Mouse (Mus musculus): ENCODE measurements around the gene Cyp1a2. TPM values are rescaled to one million over a fixed set of nuclear protein-coding genes. Genes with fewer than 3 reads are reported as not detected.

The Cyp1a2 gene
- polyA plus RNA-seq, 1 experiment from 2014 or later: not detected

DNA sequence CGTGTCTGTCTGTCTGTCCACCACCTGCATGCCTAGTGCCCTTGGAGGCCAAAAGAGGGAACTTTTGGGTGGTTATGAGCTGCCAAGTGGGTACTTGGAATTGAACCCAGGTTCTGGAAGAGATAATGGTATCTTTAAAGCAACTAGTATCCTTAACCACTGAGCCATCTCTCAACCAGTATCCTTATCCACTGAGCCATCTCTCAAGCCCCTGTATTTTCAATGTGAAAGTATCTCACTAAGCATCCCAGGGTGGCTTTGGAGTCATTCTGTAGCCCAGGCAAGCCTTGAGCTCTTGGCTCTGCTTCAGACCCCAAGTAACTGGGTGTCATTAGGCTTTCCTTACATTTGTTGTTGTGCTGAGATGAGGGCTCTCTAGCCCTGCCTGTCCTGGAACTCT, 28.5 kb downstream of the Cyp1a2 start:
- WGBS: 89% methylated on average over 1 of the region's 1 CpGs
- no peak overlapping the region for H3K9ac ChIP-seq (ENCODE audit: low read depth, low read length)
- H3K36me3 ChIP-seq (ENCODE audit: control insufficient read depth, insufficient read depth, low read length): no peaks in the 10 kb centered on the region
- no peak overlapping the region for H3K4me3 ChIP-seq (ENCODE audit: low read length)
- no peaks in the 10 kb centered on the region for H3K4me1 ChIP-seq (ENCODE audit: control insufficient read depth, insufficient read depth, low read length)
- H3K9me3 ChIP-seq (ENCODE audit: control insufficient read depth, low read length): no peaks in the 10 kb centered on the region
- no peak overlapping the region for H3K4me2 ChIP-seq (replicated peaks; ENCODE audit: low read depth, low read length)
- no peak for ATAC-seq (ENCODE audit: low FRiP score, low TSS enrichment)
- H3K27me3 ChIP-seq (ENCODE audit: control insufficient read depth, insufficient read depth, low read length): no peaks in the 10 kb centered on the region
- no peak overlapping the region for H3K27ac ChIP-seq (ENCODE audit: low read depth, low read length)

DNA sequence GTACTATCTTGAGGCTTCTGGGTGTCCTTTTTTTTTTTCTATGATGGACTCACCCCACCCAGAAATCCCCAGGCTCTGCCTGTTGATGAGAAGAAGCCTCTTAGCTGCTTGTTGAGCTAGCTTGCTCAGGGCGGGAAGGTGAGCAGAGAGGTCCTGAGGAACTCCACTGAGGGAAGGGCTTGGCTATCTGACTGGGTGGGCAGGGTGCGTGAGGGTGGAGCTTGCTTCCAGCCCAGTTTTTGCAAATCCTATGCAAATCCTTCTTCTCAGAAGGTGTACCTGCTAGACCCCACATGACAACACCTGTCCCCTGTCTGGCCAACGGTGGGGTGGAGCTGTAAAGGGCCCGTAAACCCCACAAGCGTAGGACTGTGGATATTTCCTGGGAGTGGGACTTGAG, 30.2 kb downstream of the Cyp1a2 start, which contains the start of gene Csk:
Gene Csk, minus strand, starts transcription at position 349 of the 400 bp plus-strand sequence.
- H3K9ac ChIP-seq (ENCODE audit: low read depth, low read length): no peak within 1 kb of the TSS
- H3K27ac ChIP-seq (ENCODE audit: low read depth, low read length): no peak within 1 kb of the TSS

DNA sequence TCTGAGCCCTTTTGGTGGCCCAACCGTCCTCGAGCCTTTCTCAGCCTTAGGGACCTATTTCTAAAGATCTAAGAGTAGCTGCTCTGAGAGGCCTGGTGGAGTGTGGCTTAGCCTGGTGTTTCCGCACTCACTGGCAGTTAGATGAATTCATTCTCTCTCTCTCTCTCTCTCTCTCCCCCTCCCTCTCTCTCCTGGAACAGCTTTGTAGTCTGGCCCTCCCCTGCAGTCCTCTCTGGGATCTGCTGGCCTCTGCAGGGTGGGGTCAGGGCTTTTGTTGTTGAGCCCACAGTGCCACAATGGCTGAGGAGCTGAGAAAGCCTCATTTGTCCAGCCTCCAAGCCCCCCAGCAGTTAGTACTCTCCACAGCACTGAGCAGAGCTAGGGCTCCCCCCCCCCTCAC, 30.6 kb downstream of the Cyp1a2 start:
- H3K4me2 ChIP-seq (replicated peaks; ENCODE audit: low read depth, low read length): no peak overlapping the region

More for the DNA sequence above, 30.2 kb downstream of the Cyp1a2 start, which contains the start of gene Csk:
- Histone ChIP-seq H3K36me3 (ENCODE audit: control insufficient read depth, insufficient read depth, low read length) (no peaks in the 10 kb centered on the region), H3K9me3 (ENCODE audit: control insufficient read depth, low read length) (no peaks in the 10 kb centered on the region), H3K4me2 (replicated peaks; ENCODE audit: low read depth, low read length) (no peak within 1 kb of the TSS), H3K4me1 (ENCODE audit: control insufficient read depth, insufficient read depth, low read length) (no peaks in the 10 kb centered on the region), H3K27me3 (ENCODE audit: control insufficient read depth, insufficient read depth, low read length) (no peaks in the 10 kb centered on the region), H3K4me3 (ENCODE audit: low read length) (no peak within 1 kb of the TSS)
- 63% methylated on average over 5 of the region's 5 CpGs for WGBS
- no peak for ATAC-seq (ENCODE audit: low FRiP score, low TSS enrichment)

DNA sequence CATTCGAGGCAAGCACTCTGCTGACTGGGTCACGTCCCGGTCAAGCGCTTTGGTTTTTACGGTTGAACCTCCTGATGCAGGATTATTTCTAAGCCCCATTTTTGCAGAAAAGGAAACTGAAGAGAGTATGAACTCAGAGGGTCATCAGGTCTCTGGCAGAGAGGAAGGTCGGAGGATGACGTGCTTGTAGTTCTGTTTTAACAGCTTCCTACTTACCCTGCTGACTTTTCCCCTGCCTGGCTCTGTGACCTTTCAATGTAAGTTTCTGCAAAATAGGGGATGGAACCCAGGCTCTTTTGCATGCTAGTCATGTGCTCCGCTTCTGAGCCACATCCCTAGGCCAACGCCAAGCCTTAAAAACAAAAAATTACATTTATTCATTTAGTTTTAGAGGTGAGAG, 31.2 kb downstream of the Cyp1a2 start:
- Histone ChIP-seq H3K4me1 (ENCODE audit: control insufficient read depth, insufficient read depth, low read length) (no peaks in the 10 kb centered on the region), H3K36me3 (ENCODE audit: control insufficient read depth, insufficient read depth, low read length) (no peaks in the 10 kb centered on the region), H3K9ac (ENCODE audit: low read depth, low read length) (no peak overlapping the region), H3K27ac (ENCODE audit: low read depth, low read length) (no peak overlapping the region), H3K9me3 (ENCODE audit: control insufficient read depth, low read length) (no peaks in the 10 kb centered on the region), H3K27me3 (ENCODE audit: control insufficient read depth, insufficient read depth, low read length) (no peaks in the 10 kb centered on the region), H3K4me2 (replicated peaks; ENCODE audit: low read depth, low read length) (no peak overlapping the region), H3K4me3 (ENCODE audit: low read length) (no peak overlapping the region)
- ATAC-seq (ENCODE audit: low FRiP score, low TSS enrichment): no peak
- WGBS: 72% methylated on average over 9 of the region's 9 CpGs

More for the DNA sequence above, 30.6 kb downstream of the Cyp1a2 start:
- Histone ChIP-seq H3K36me3 (ENCODE audit: control insufficient read depth, insufficient read depth, low read length) (no peaks in the 10 kb centered on the region), H3K27ac (ENCODE audit: low read depth, low read length) (no peak overlapping the region), H3K9ac (ENCODE audit: low read depth, low read length) (no peak overlapping the region), H3K4me1 (ENCODE audit: control insufficient read depth, insufficient read depth, low read length) (no peaks in the 10 kb centered on the region), H3K9me3 (ENCODE audit: control insufficient read depth, low read length) (no peaks in the 10 kb centered on the region), H3K27me3 (ENCODE audit: control insufficient read depth, insufficient read depth, low read length) (no peaks in the 10 kb centered on the region), H3K4me3 (ENCODE audit: low read length) (no peak overlapping the region)
- WGBS: 45% methylated on average over 3 of the region's 3 CpGs
- no peak for ATAC-seq (ENCODE audit: low FRiP score, low TSS enrichment)

DNA sequence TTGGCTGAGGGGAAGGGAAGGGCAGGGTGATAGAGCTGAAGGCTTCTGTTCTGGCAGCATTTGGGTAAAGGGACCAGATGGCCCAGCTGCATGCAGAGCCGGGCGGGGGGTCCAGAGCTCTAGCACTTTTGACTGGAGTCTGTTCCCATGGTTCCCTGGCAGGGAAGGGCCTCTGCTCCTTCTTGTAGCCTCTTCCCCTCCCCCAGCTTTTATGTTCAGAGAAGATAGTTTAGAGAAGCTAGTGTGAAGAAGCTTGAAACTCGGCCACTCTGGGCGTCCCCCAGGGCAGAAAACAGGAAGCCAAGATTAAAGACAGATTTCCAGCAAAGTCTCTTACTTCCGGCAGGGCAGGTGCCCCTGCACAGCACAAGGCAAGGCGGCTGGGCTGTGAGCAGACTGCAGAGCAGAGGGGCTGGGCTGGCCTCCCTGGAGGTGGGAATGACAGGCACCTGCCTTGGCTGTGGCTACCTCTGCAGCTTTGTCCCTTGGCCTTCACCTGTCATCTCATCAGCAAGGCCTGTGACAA, 32.7 kb downstream of the Cyp1a2 start:
- WGBS: 24% methylated on average over 6 of the region's 6 CpGs
- no peak overlapping the region for H3K4me3 ChIP-seq (ENCODE audit: low read length)
- no peak overlapping the region for H3K9ac ChIP-seq (ENCODE audit: low read depth, low read length)
- no peak overlapping the region for H3K4me2 ChIP-seq (replicated peaks; ENCODE audit: low read depth, low read length)
- H3K36me3 ChIP-seq (ENCODE audit: control insufficient read depth, insufficient read depth, low read length): no peaks in the 10 kb centered on the region
- H3K27me3 ChIP-seq (ENCODE audit: control insufficient read depth, insufficient read depth, low read length): no peaks in the 10 kb centered on the region
- H3K27ac ChIP-seq (ENCODE audit: low read depth, low read length): no peak overlapping the region
- ATAC-seq (ENCODE audit: low FRiP score, low TSS enrichment): no peak
- no peaks in the 10 kb centered on the region for H3K4me1 ChIP-seq (ENCODE audit: control insufficient read depth, insufficient read depth, low read length)
- H3K9me3 ChIP-seq (ENCODE audit: control insufficient read depth, low read length): no peaks in the 10 kb centered on the region

DNA sequence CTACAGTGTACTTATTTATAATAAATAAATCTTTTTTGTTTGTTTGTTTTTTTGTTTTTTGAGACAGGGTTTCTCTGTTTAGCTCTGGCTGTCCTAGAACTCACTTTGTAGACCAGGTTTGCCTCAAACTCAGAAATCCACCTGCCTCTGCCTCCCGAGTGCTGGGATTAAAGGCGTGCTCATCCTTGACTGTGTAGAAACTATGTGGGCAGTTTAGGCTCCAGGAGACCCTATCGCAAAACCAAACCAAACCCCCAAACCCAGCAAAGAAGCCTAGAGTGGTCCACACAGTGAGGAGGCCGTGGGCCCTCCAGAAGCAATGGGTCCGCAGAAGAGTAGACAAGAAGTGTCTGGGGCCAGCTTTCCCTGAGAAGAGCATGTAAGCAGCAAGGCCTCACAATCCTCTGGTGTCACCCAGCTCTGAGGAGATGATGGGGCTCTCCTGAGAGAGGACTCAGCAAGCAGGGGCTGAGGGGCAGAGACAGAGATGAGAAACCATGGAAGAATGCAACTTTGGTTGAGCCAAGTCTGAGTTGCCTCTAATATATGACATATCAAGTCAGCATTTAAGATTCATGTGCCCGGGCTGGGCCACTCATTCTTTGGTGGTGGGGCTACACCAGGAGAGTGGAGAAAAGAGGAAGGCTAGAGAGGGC, 33.2 kb downstream of the Cyp1a2 start:
- H3K4me1 ChIP-seq (ENCODE audit: control insufficient read depth, insufficient read depth, low read length): no peaks in the 10 kb centered on the region
- H3K4me3 ChIP-seq (ENCODE audit: low read length): no peak overlapping the region
- no peaks in the 10 kb centered on the region for H3K9me3 ChIP-seq (ENCODE audit: control insufficient read depth, low read length)
- H3K4me2 ChIP-seq (replicated peaks; ENCODE audit: low read depth, low read length): no peak overlapping the region
- no peak overlapping the region for H3K27ac ChIP-seq (ENCODE audit: low read depth, low read length)
- no peak overlapping the region for H3K9ac ChIP-seq (ENCODE audit: low read depth, low read length)
- no peak for ATAC-seq (ENCODE audit: low FRiP score, low TSS enrichment)
- no peaks in the 10 kb centered on the region for H3K36me3 ChIP-seq (ENCODE audit: control insufficient read depth, insufficient read depth, low read length)
- 89% methylated on average over 6 of the region's 6 CpGs for WGBS
- no peaks in the 10 kb centered on the region for H3K27me3 ChIP-seq (ENCODE audit: control insufficient read depth, insufficient read depth, low read length)

DNA sequence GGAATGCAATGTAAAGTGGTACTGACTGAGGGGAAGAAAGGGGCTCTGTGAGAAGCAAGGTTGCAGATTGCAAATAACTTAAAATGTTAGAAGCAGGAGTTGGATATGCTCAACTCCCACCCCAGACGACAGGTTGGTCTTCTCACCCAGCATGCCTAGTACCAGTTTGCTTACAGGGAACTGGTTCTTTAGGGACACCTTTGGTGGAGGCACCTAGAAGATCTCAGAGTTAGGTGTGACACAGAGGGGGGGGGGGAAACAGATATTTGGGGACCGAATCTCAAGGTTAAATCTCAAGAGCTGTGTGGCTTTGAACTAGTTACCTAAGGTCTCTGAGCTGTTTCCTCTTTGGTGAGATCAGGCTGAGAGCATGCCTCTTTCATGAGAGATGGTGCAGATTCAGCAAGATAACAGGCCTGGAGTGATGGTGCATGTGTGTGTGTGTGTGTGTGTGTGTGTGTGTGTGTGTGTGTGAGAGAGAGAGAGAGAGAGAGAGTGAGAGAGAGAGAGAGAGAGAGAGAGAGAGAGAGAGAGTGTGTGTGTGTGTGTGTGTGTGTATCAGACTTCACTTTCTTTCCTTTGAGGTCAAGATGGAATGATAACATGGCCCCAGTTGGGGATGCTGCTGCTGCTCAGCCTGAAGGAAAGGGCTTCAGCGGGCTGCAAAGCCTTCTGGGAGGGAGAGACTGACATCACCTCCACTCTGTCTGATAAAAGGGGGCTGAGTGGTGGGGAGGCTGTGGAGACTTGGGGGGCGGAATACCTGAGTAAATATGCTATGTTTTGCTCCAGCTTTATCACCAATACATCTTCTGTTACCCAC, 36.0 kb downstream of the Cyp1a2 start:
- H3K36me3 ChIP-seq (ENCODE audit: control insufficient read depth, insufficient read depth, low read length): no peaks in the 10 kb centered on the region; the same call in 1 of the 2 replicates
- H3K9ac ChIP-seq (ENCODE audit: low read depth, low read length): no peak overlapping the region
- ATAC-seq (ENCODE audit: low FRiP score, low TSS enrichment): no peak
- H3K4me3 ChIP-seq (ENCODE audit: low read length): no peak overlapping the region
- no peak overlapping the region for H3K27ac ChIP-seq (ENCODE audit: low read depth, low read length)
- no peaks in the 10 kb centered on the region for H3K9me3 ChIP-seq (ENCODE audit: control insufficient read depth, low read length)
- 78% methylated on average over 4 of the region's 4 CpGs for WGBS
- H3K4me2 ChIP-seq (replicated peaks; ENCODE audit: low read depth, low read length): no peak overlapping the region
- no peaks in the 10 kb centered on the region for H3K27me3 ChIP-seq (ENCODE audit: control insufficient read depth, insufficient read depth, low read length)
- peaks cover 19% of the 10 kb centered on the region for H3K4me1 ChIP-seq (ENCODE audit: control insufficient read depth, insufficient read depth, low read length)

DNA sequence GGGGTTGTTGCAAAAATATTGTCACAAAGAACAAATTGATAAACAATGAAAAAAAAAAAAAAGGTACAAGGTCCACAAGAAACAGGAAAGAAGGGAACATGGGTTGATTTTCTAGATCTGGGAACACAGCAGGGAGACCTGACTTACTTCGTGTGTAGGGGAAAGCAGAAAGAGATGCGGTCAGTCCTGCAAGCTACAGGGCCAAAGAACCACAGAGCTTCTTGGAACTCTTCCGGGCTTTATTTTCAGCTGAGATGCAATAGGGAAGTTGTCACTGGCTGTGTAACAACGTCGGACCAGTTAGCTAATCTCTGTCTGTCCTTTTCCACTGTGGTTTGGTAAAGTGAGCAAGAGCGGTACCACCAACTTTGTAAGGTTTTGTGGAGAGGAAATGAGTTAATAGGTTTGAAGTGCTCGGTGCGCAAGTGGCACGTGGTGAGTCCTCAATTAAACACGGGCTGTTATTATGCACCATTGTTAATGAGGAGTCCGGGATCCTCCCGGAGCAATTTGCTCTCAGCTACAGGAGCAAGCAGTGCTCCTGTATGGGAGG, 36.9 kb downstream of the Cyp1a2 start:
- Histone ChIP-seq H3K27ac (ENCODE audit: low read depth, low read length) (no peak overlapping the region), H3K9ac (ENCODE audit: low read depth, low read length) (no peak overlapping the region)
- WGBS: 65% methylated on average over 12 of the region's 12 CpGs

More for the DNA sequence above, 36.9 kb downstream of the Cyp1a2 start:
- Histone ChIP-seq H3K36me3 (ENCODE audit: control insufficient read depth, insufficient read depth, low read length) (peaks cover 6% of the 10 kb centered on the region), H3K4me2 (replicated peaks; ENCODE audit: low read depth, low read length) (no peak overlapping the region), H3K27me3 (ENCODE audit: control insufficient read depth, insufficient read depth, low read length) (no peaks in the 10 kb centered on the region), H3K9me3 (ENCODE audit: control insufficient read depth, low read length) (no peaks in the 10 kb centered on the region), H3K4me3 (ENCODE audit: low read length) (no peak overlapping the region), H3K4me1 (ENCODE audit: control insufficient read depth, insufficient read depth, low read length) (peaks cover 25% of the 10 kb centered on the region)
- ATAC-seq (ENCODE audit: low FRiP score, low TSS enrichment): no peak

All from kidney, embryonic 14.5 days (tissue).